Mouse (Mus musculus) intestine, embryonic 14.5 days (tissue): Measurements from ENCODE around the gene Stard3. TPM values are rescaled to one million over a fixed set of nuclear protein-coding genes. Genes with fewer than 3 reads are reported as not detected.

ENCODE experiments used
- ATAC-seq: fragments of 200-750 bp; cut with Nextera tagmentation; replicated peaks from 2 replicates; pipeline ENCODE4 v1.8.0; 2017; ENCODE audit warnings: low read depth, moderate number of reproducible peaks, moderate TSS enrichment, moderate library complexity; ENCODE audit not compliant: low FRiP score, low TSS enrichment
- DNase-seq: peaks from one replicate; pipeline ENCODE4 v3.0.0-alpha.2; 2018; ENCODE audit warnings: low spot score
- H3K27ac ChIP-seq: fragments of 300-500 bp; sonication (generic); 2 replicates; pipeline ENCODE4 v1.5.1; 2014; ENCODE audit warnings: low read depth, mild to moderate bottlenecking, control low read depth
- H3K27me3 ChIP-seq: fragments of 300-500 bp; sonication (generic); replicated peaks from 2 replicates; pipeline ENCODE4 v1.6.1; 2014; ENCODE audit warnings: low read length, control low read depth; ENCODE audit not compliant: control insufficient read depth, insufficient read depth
- H3K36me3 ChIP-seq: fragments of 300-500 bp; sonication (generic); 2 replicates; pipeline ENCODE4 v1.6.1; 2014; ENCODE audit warnings: low read length, control low read depth; ENCODE audit not compliant: control insufficient read depth, insufficient read depth
- H3K4me1 ChIP-seq: fragments of 300-500 bp; sonication (generic); replicated peaks from 2 replicates; pipeline ENCODE4 v1.6.1; 2014; ENCODE audit warnings: low read length, control low read depth, mixed read lengths; ENCODE audit not compliant: control insufficient read depth, insufficient read depth
- H3K4me2 ChIP-seq: fragments of 300-500 bp; sonication (generic); 2 replicates; pipeline ENCODE4 v1.6.1; 2014; ENCODE audit warnings: low read length
- H3K4me3 ChIP-seq: fragments of 300-500 bp; sonication (generic); 2 replicates; pipeline ENCODE4 v1.5.1; 2014; ENCODE audit warnings: low read depth, low read length, control low read depth, mixed read lengths
- H3K9ac ChIP-seq: fragments of 300-500 bp; sonication (generic); 2 replicates; pipeline ENCODE4 v1.6.1; 2014; ENCODE audit warnings: mild to moderate bottlenecking, low read length
- H3K9me3 ChIP-seq: fragments of 300-500 bp; sonication (generic); 2 replicates; pipeline ENCODE4 v1.6.1; 2016; ENCODE audit warnings: low read length, control low read depth; ENCODE audit not compliant: control insufficient read depth
- WGBS: fragments of 180-500 bp; shearing (Covaris S2); extraction: QIAGEN DNeasy Blood & Tissue Kit; methylation state at CpG from one replicate; pipeline ENCODE4 v1.1.7; 2014; 5-methylcytosine and 5-hydroxymethylcytosine counted together
- polyA plus RNA-seq: library from polyadenylated mRNA; unstranded; fragments of >200 nt; fragmentation: Nextera tagmentation; extraction: Ambion mirVana; gene quantifications from 2 replicates; pipeline ENCODE4 v1.2.1, GENCODE M21; 2014

Gene Stard3
- polyA plus RNA-seq, 1 experiment from 2014 or later, result 40.5 TPM

DNA sequence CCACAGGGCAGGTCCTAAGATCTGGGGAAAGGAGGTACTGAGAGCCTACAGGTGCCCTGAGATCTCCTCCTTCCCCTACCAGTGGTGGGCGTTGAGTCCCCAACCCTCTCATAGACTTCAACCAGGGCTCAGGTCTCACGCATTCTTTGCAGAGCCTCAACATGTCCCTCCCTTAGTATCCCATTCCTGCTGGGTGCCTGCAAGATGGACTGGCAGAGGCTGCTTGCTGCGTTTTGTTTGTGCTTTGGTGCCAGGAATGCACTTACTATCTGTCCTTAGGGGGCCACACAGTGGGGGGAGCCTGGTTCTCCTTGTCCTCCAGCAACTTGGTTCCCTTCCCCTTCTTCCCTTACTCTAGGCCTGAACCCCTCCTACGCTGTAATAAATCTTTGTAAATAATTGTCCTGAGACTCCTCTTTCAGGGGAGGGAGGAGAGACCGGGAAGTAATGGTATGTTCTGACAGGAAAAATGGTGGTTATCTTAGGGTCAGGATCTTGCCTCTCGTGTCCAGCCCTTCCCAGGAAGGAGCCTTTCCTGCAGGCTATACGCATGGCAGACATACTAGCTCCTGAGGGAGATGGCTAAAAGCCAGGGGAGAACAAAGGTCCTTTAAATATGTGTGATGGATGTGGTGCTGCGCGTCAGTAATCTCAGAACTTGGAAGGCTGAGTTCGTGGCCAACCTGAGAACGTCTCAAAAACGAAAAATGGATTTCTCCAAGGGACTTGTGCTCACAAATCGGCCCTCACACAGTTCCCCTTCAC, 590 bp upstream of the Stard3 start:
- peak overlapping the region; percentile 74 for H3K4me3 ChIP-seq

DNA sequence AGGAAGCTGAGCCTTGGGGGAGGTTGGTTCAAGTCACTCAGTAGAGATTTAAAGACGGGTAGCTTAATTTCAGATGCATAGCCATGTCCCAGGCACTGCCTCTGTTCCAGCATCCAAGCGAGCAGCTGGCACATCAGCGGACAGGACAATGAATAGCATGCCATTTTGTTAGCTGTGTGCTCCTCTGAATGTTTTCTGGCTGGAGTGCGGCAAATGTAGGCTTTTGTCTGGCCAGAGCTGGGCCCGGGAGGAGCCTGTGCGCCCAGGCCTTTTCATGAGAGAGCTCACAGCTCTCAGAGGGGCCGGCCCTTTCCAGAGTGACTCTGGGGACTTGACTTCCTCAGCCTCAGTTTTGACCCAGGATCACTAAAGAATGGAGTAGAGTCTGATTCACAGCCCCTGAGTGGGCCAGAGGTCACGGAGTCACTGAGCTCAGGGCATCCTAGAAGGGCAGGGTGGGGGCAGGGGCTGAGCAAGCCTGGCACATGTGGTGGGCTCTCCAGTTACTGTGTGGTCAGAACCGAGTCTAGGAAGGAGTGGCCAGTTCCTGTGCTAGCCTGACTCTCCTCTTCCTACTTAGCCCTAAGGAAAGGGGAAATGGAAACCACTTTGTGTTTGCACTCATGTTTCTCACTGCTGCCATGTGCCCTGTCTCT, 2.8 kb downstream of the Stard3 start:
- H3K9ac ChIP-seq, result no peak overlapping the region
- no peaks in the 10 kb centered on the region for H3K9me3 ChIP-seq
- DNase-seq (no peak), ATAC-seq (no peak)
- H3K27ac ChIP-seq, result no peak overlapping the region
- H3K36me3 ChIP-seq, result no peaks in the 10 kb centered on the region; the same call in 1 of the 2 replicates
- no peaks in the 10 kb centered on the region for H3K27me3 ChIP-seq
- H3K4me2 ChIP-seq, result no peak overlapping the region; the same call in 1 of the 2 replicates
- 67% methylated on average over 9 of the region's 9 CpGs for WGBS
- H3K4me3 ChIP-seq, result no peak overlapping the region
- H3K4me1 ChIP-seq, result peaks cover 26% of the 10 kb centered on the region

More for the DNA sequence above, 590 bp upstream of the Stard3 start:
- Histone ChIP-seq H3K36me3 (no peaks in the 10 kb centered on the region), H3K9ac (peak overlapping the region; percentile 63), H3K4me1 (peaks cover 28% of the 10 kb centered on the region), H3K4me2 (peak overlapping the region; percentile 91), H3K27ac (peak overlapping the region; percentile 87), H3K9me3 (no peaks in the 10 kb centered on the region), H3K27me3 (peaks cover 16% of the 10 kb centered on the region)
- DNase-seq, result no peak
- peak; percentile 11; the same call in 1 of the 2 replicates for ATAC-seq
- WGBS, result 8% methylated on average over 13 of the region's 13 CpGs

GRCm38 (mm10) chr11:98363817-98364216, 5.6 kb downstream of the Stard3 start:
- Histone ChIP-seq H3K4me1 (peaks cover 19% of the 10 kb centered on the region), H3K27ac (no peak overlapping the region)

GRCm38 (mm10) chr11:98364410-98364809, 6.2 kb downstream of the Stard3 start:
- Histone ChIP-seq H3K36me3 (no peaks in the 10 kb centered on the region; the same call in 1 of the 2 replicates), H3K4me2 (no peak overlapping the region), H3K4me1 (peaks cover 13% of the 10 kb centered on the region), H3K9ac (no peak overlapping the region), H3K9me3 (no peaks in the 10 kb centered on the region), H3K27me3 (no peaks in the 10 kb centered on the region), H3K4me3 (no peak overlapping the region), H3K27ac (no peak overlapping the region)
- peak; percentile 65 for ATAC-seq
- no peak for DNase-seq
- WGBS, result 74% methylated on average over 5 of the region's 5 CpGs

More at GRCm38 (mm10) chr11:98363817-98364216, 5.6 kb downstream of the Stard3 start:
- ATAC-seq, result no peak
- WGBS, result 64% methylated on average over 5 of the region's 5 CpGs
- Histone ChIP-seq H3K4me2 (no peak overlapping the region), H3K4me3 (no peak overlapping the region), H3K9me3 (no peaks in the 10 kb centered on the region), H3K27me3 (no peaks in the 10 kb centered on the region), H3K9ac (no peak overlapping the region), H3K36me3 (no peaks in the 10 kb centered on the region; the same call in 1 of the 2 replicates)
- DNase-seq, result no peak

DNA sequence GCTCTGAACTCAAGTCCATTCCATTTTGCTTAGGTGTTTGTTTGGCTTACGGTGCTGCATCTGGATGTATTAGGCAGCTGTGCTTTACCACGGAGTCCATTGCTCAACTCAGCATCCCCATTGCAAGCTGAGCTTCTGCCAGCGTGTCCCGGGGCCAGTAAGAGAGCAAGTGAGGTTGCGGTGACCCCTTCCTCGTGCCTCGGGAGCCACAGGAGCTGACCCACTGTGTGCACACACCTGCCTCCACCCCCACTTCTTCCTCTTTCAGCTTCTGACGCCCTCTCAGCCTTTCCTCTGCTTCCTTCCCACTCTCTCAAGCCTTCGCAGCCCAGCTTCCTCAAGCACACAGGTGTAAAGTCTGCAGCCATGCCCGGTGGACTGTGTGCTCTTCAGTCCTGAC, 8.1 kb downstream of the Stard3 start:
- Histone ChIP-seq H3K9ac (no peak overlapping the region), H3K27ac (no peak overlapping the region), H3K36me3 (no peaks in the 10 kb centered on the region; the same call in 1 of the 2 replicates), H3K4me2 (no peak overlapping the region), H3K4me3 (no peak overlapping the region), H3K27me3 (no peaks in the 10 kb centered on the region), H3K9me3 (no peaks in the 10 kb centered on the region), H3K4me1 (peaks cover 3% of the 10 kb centered on the region)
- DNase-seq, result no peak
- no peak for ATAC-seq
- 71% methylated on average over 10 of the region's 10 CpGs for WGBS

DNA sequence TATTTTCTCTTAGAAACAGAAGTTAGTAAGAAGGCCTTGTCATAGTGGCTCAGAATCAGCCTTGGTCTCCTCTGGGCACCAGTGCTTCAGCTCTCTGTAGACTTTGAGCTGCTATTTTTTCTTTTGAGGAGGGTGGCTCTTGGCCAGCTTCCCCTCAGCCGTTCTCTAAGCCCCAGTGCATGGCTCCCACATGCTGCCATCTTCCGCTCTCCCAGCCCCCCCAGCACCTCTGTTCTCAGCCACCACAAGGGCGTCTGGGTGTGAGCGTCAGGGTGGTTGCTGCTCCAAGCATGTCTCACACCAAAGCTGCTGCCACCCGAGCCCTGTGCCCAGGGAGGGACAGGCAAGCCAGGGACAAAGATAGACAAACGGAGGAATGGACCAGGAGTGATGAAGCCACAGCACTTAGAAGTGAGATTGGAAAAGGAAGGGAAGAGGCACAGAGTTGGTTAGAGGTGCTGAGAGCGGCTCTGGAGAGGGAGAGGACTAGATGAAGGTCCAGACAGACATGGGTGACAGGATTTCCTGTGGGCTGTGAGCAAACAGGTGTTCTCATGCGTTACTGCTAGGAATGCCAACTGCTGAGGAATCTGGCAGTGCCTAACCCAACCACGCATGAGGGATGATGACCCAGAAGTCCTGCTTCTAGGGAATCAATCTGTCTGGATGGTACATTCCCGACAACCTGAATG, 9.1 kb downstream of the Stard3 start:
- Histone ChIP-seq H3K9me3 (no peaks in the 10 kb centered on the region), H3K4me1 (peaks cover 9% of the 10 kb centered on the region; the same call in 1 of the 2 replicates), H3K4me3 (no peak overlapping the region), H3K27ac (no peak overlapping the region), H3K4me2 (no peak overlapping the region), H3K27me3 (no peaks in the 10 kb centered on the region), H3K9ac (no peak overlapping the region), H3K36me3 (no peaks in the 10 kb centered on the region; the same call in 1 of the 2 replicates)
- DNase-seq (no peak), ATAC-seq (no peak)
- WGBS, result 81% methylated on average over 10 of the region's 10 CpGs

DNA sequence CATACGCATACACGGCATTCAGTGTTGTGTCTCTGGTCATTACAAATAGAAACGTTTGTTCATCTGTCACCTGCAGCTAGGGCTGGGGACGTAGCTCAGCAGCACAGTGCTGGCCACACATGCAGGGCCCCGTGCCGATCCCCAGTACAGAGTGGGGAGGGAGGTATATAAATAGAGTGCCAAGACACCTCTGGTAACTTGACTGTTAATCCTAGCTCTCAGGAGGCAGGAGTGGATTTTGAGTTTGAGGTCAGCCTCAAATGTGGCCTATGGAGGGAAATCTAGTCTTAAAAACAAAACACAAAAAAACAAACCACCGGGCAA, 9.7 kb downstream of the Stard3 start:
- H3K36me3 ChIP-seq, result no peaks in the 10 kb centered on the region; the same call in 1 of the 2 replicates
- WGBS, result 80% methylated on average over 7 of the region's 7 CpGs
- no peaks in the 10 kb centered on the region for H3K9me3 ChIP-seq
- H3K9ac ChIP-seq, result no peak overlapping the region
- no peak overlapping the region for H3K4me3 ChIP-seq
- no peak overlapping the region for H3K27ac ChIP-seq
- no peak for ATAC-seq
- no peaks in the 10 kb centered on the region for H3K27me3 ChIP-seq
- no peak overlapping the region for H3K4me2 ChIP-seq
- DNase-seq, result no peak
- H3K4me1 ChIP-seq, result peaks cover 9% of the 10 kb centered on the region; the same call in 1 of the 2 replicates

DNA sequence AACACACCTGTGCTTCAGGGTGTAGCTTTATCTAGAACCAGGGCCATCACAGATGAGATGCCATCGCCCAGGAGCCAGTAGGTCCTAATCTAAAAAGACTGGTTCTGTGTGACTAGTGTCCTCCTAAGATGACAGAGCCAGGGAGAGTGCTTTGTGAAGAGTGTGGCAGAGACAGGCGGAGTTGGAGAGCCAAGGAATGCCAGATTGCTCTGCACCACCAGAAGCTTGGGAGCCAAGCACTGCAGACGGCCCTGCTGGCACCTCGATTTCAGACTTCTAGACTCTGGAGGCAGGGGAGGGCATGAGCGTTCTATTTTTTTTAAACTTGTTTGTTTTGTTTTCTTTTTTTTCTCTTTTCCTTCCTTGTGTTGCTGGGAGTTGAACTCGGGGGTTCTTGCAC, 11.2 kb downstream of the Stard3 start:
- no peak overlapping the region for H3K4me3 ChIP-seq
- no peaks in the 10 kb centered on the region for H3K9me3 ChIP-seq
- no peaks in the 10 kb centered on the region for H3K27me3 ChIP-seq
- WGBS, result 82% methylated on average over 6 of the region's 6 CpGs
- DNase-seq (no peak), ATAC-seq (no peak)
- H3K4me2 ChIP-seq, result no peak overlapping the region
- H3K9ac ChIP-seq, result no peak overlapping the region
- H3K36me3 ChIP-seq, result peaks cover 5% of the 10 kb centered on the region
- H3K4me1 ChIP-seq, result peaks cover 9% of the 10 kb centered on the region; the same call in 1 of the 2 replicates
- H3K27ac ChIP-seq, result no peak overlapping the region
